Comparison of ENCODE assay signal across 17 mouse cellular contexts in the genomic region with DNA sequence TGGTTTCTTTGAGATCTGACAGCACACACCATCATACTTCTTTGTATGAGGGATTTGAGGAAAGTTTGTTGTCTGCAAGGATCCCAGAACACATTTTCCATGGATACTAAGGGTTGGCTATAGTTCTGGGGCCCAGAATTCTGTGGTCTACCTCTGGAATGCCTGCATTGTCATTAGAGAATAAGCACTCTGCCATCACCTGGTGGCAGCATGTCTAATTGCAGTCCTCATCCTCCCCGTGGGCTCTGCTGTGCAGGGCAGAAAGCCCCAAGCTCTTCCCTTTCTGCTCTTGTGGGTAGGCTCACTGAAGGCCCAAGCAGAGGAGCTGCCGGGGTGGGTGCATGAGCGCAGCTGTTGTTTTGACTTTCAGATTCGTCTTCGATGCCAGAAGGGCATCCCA. TPM values are rescaled to one million over a fixed set of nuclear protein-coding genes. Genes with fewer than 3 reads are reported as not detected.
DNase-seq lines count a peak whose midpoint lies in the region; ATAC-seq and TF ChIP-seq lines count a peak whose summit lies in the region.
"Had no signal": no experiment of that assay in that cellular context is flagged by ENCODE, and none has a peak within 500 bp of the region (broad histone marks: within the 10 kb centered on the region; RNA-seq: fewer than 3 reads in every experiment).

No protein-coding gene starts in this region.

- in situ Hi-C loops in CH12.LX (cut with MboI; ENCODE audit: low pct_ligation_motif_present, low pct_unique_long_range_greater_than_20kb, low sequenced_read_pairs) = loop anchor here (5.0 kb wide), 1 partner anchor 72 kb away; the partner anchor contains the start of gene Rnf215

- 84% methylated on average over 5 of the region's 5 CpGs for WGBS in hindbrain, postnatal 0 days
- 76% methylated on average over 5 of the region's 5 CpGs for WGBS in hindbrain, embryonic 11.5 days
- 74% methylated on average over 5 of the region's 5 CpGs for whole genome bisulfite sequencing in lung, embryonic 14.5 days
- WGBS in bone marrow, adult 2 months = 69% methylated on average over 5 of the region's 5 CpGs

- no peaks in the 10 kb centered on the region for H3K9me3 ChIP-seq in hindbrain, postnatal 0 days (ENCODE audit: low read length)
- H3K9me3 ChIP-seq in hindbrain, embryonic 11.5 days (ENCODE audit: control insufficient read depth, low read length) = no peaks in the 10 kb centered on the region
- H3K9me3 ChIP-seq in lung, embryonic 14.5 days (ENCODE audit: low read depth, low read length) = no peaks in the 10 kb centered on the region
- no peaks in the 10 kb centered on the region for H3K9me3 ChIP-seq in CH12.LX (replicated peaks; ENCODE audit: low read length)

- TF ChIP-seq CTCF in hindbrain, postnatal 0 days (IDR thresholded peaks at IDR 0.05; ENCODE audit: low read depth) = peak; percentile 62
- peak; percentile 57 for TF ChIP-seq CTCF in lung, embryonic 14.5 days (IDR thresholded peaks at IDR 0.05; ENCODE audit: low read depth)
- TF ChIP-seq CTCF in CH12.LX (conservative IDR thresholded peaks at IDR 0.05 in 1 of 2, IDR thresholded peaks at IDR 0.05 in 1 of 2; ENCODE audit: low read depth in 2 of 2, low read length in 2 of 2) = peak; percentile 94 to 95
- peak; percentile 45 for TF ChIP-seq CTCF in bone marrow, adult 2 months (IDR thresholded peaks at IDR 0.05; ENCODE audit: control insufficient read depth, insufficient read depth, low read length)

- dilution Hi-C loops in CH12.LX (cut with MboI; ENCODE audit: extremely low pct_ligation_motif_present, extremely low pct_unique_long_range_greater_than_20kb, low sequenced_read_pairs) = no loop called here

- no peak overlapping the region for H3K9ac ChIP-seq in hindbrain, postnatal 0 days (replicated peaks; ENCODE audit: low read length)
- H3K9ac ChIP-seq in hindbrain, embryonic 11.5 days (ENCODE audit: low read depth, low read length) = no peak overlapping the region
- H3K9ac ChIP-seq in lung, embryonic 14.5 days = no peak overlapping the region
- H3K9ac ChIP-seq in CH12.LX (ENCODE audit: insufficient read depth, low read depth) = no peak overlapping the region

- H3K27ac ChIP-seq in hindbrain, postnatal 0 days = no peak overlapping the region
- no peak overlapping the region for H3K27ac ChIP-seq in hindbrain, embryonic 11.5 days (ENCODE audit: low read depth, low read length)
- H3K27ac ChIP-seq in lung, embryonic 14.5 days (ENCODE audit: low read depth) = no peak overlapping the region
- no peak overlapping the region for H3K27ac ChIP-seq in CH12.LX (ENCODE audit: insufficient read depth, low read depth)
- no peak overlapping the region for H3K27ac ChIP-seq in bone marrow, adult 2 months (ENCODE audit: control insufficient read depth, insufficient read depth, low read depth, low read length, poor library complexity)

- no peak overlapping the region for H3K4me3 ChIP-seq in hindbrain, postnatal 0 days (ENCODE audit: low read length)
- H3K4me3 ChIP-seq in hindbrain, embryonic 11.5 days (ENCODE audit: low read depth, low read length) = no peak overlapping the region
- no peak overlapping the region for H3K4me3 ChIP-seq in lung, embryonic 14.5 days (ENCODE audit: low read depth, low read length)
- no peak overlapping the region for H3K4me3 ChIP-seq in CH12.LX (replicated peaks in 1 of 3; ENCODE audit: low read depth in 2 of 3, low read length in 2 of 3, poor library complexity in 1 of 3)
- H3K4me3 ChIP-seq in bone marrow, adult 2 months (replicated peaks; ENCODE audit: control insufficient read depth, low read depth, low read length) = no peak overlapping the region
- H3K4me3 ChIP-seq: myocyte had no signal

- no peaks in the 10 kb centered on the region for H3K79me2 ChIP-seq in CH12.LX (replicated peaks; ENCODE audit: control insufficient read depth, extremely low read depth, insufficient read depth, poor library complexity, severe bottlenecking)

- peak; percentile 24; the same call in 1 of the 2 replicates for TF ChIP-seq EP300 in CH12.LX (IDR thresholded peaks at IDR 0.05; ENCODE audit: low read length)

- H3K4me2 ChIP-seq in hindbrain, postnatal 0 days (ENCODE audit: low read depth, low read length) = no peak overlapping the region
- H3K4me2 ChIP-seq in hindbrain, embryonic 11.5 days (replicated peaks; ENCODE audit: low read depth, low read length) = no peak overlapping the region
- no peak overlapping the region for H3K4me2 ChIP-seq in lung, embryonic 14.5 days
- no peak overlapping the region for H3K4me2 ChIP-seq in CH12.LX (ENCODE audit: insufficient read depth, low read depth, poor library complexity, severe bottlenecking)

- peak; percentile 95 for TF ChIP-seq RAD21 in CH12.LX (IDR thresholded peaks at IDR 0.05; ENCODE audit: low read depth, low read length)

- H3K36me3 ChIP-seq in hindbrain, postnatal 0 days (ENCODE audit: insufficient read depth, low read length) = peaks cover 48% of the 10 kb centered on the region
- H3K36me3 ChIP-seq in hindbrain, embryonic 11.5 days (ENCODE audit: control insufficient read depth, insufficient read depth, low read length) = 0 out of 2 replicates have a peak, but pooled peaks cover 3% of the 10 kb centered on the region
- H3K36me3 ChIP-seq in lung, embryonic 14.5 days (ENCODE audit: insufficient read depth) = peaks cover 59% of the 10 kb centered on the region
- peaks cover 63 to 98% of the 10 kb centered on the region in 2 experiments for H3K36me3 ChIP-seq in CH12.LX (replicated peaks in 1 of 2; ENCODE audit: control insufficient read depth in 1 of 2, insufficient read depth in 1 of 2, low read length in 1 of 2)

- TF ChIP-seq POLR2A in CH12.LX (IDR thresholded peaks at IDR 0.05; ENCODE audit: low read depth, low read length) = no peak
- TF ChIP-seq POLR2A in bone marrow, adult 2 months (IDR thresholded peaks at IDR 0.05; ENCODE audit: borderline replicate concordance, control insufficient read depth, low read depth, low read length) = no peak

- DNase-seq in hindbrain, postnatal 0 days (ENCODE audit: low spot score) = no peak
- no peak for DNase-seq in hindbrain, embryonic 11.5 days (ENCODE audit: low spot score)
- DNase-seq in lung, embryonic 14.5 days = peak; percentile 30
- DNase-seq in lung, postnatal 10 days = no peak
- no peak for DNase-seq in CH12.LX (ENCODE audit: extremely low read depth)
- no peak for DNase-seq in cerebellum, adult 9-10 months
- no peak for DNase-seq in gastrocnemius, postnatal 10 days
- DNase-seq: adrenal gland, postnatal 25 days; cerebellum, adult 11-12 months; gastrocnemius, postnatal 25 days; heart, postnatal 36 days; kidney, adult 18-20 months; right cerebral cortex, postnatal 25 days had no signal

- H3K27me3 ChIP-seq in hindbrain, postnatal 0 days (ENCODE audit: insufficient read depth, low read length) = no peaks in the 10 kb centered on the region
- H3K27me3 ChIP-seq in hindbrain, embryonic 11.5 days (ENCODE audit: control insufficient read depth, insufficient read depth, low read length) = no peaks in the 10 kb centered on the region
- H3K27me3 ChIP-seq in lung, embryonic 14.5 days (ENCODE audit: insufficient read depth, low read length) = no peaks in the 10 kb centered on the region
- no peaks in the 10 kb centered on the region for H3K27me3 ChIP-seq in CH12.LX (replicated peaks)

- no peaks in the 10 kb centered on the region for H3K4me1 ChIP-seq in hindbrain, postnatal 0 days (ENCODE audit: insufficient read depth, low read length)
- no peaks in the 10 kb centered on the region for H3K4me1 ChIP-seq in hindbrain, embryonic 11.5 days (replicated peaks; ENCODE audit: control insufficient read depth, insufficient read depth, low read length)
- no peaks in the 10 kb centered on the region for H3K4me1 ChIP-seq in lung, embryonic 14.5 days (ENCODE audit: insufficient read depth)
- peaks cover 0 to 31% of the 10 kb centered on the region in 2 experiments; a peak in 2 of 4 replicates for H3K4me1 ChIP-seq in CH12.LX (ENCODE audit: control insufficient read depth in 1 of 2, insufficient read depth in 2 of 2)
- H3K4me1 ChIP-seq in bone marrow, adult 2 months (ENCODE audit: control insufficient read depth, insufficient read depth, low read length) = no peaks in the 10 kb centered on the region; the same call in 1 of the 2 replicates

- no peak for ATAC-seq in hindbrain, postnatal 0 days
- ATAC-seq in hindbrain, embryonic 11.5 days (ENCODE audit: low FRiP score) = no peak
- no peak for ATAC-seq in lung, embryonic 14.5 days (ENCODE audit: insufficient read depth)

RNA-seq across cellular contexts. Expression of gene Castor1, which starts 8.5 kb away (rescaled TPM):
- total RNA-seq in hindbrain, postnatal 0 days (2014; rRNA removed) = 20.6 and 20.7 TPM in 2 replicates
- polyA plus RNA-seq in hindbrain, postnatal 0 days (2015; fragmentation: Nextera tagmentation; extraction: Ambion mirVana) = 10.6 and 12.4 TPM in 2 replicates
- polyA plus RNA-seq in hindbrain, embryonic 11.5 days (2014; fragmentation: Nextera tagmentation; extraction: Ambion mirVana) = 2.1 and 3.4 TPM in 2 replicates
- polyA plus RNA-seq in lung, embryonic 14.5 days (2014; fragmentation: Nextera tagmentation; extraction: Ambion mirVana) = 1.9 and 2.1 TPM in 2 replicates
- total RNA-seq in CH12.LX (2012; rRNA removed) = 4.7 and 5.8 TPM in 2 replicates
- total RNA-seq in CH12.LX (2014; rRNA removed) = 13.0 TPM in 2 replicates
- polyA plus RNA-seq in CH12.LX (2012; ENCODE audit: insufficient read length, low read depth) = 18.2 and 23.7 TPM in 2 replicates
- polyA plus RNA-seq in bone marrow, adult 2 months (2011; ENCODE audit: insufficient read depth, insufficient read length, low replicate concordance, missing spikeins) = 2.6 TPM in 1 of 2 replicates, not detected in the other
- total RNA-seq in gastrocnemius, postnatal 10 days (2021) = 1 to 10 TPM; 5.9 to 6.9 TPM

RNA-seq across cellular contexts. Expression of gene Tbc1d10a, which starts 23.0 kb away (rescaled TPM):
- 59.1 and 60.8 TPM in 2 replicates for total RNA-seq in hindbrain, postnatal 0 days (2014; rRNA removed)
- polyA plus RNA-seq in hindbrain, postnatal 0 days (2015; fragmentation: Nextera tagmentation; extraction: Ambion mirVana) = 34.2 TPM in 2 replicates
- 13.8 and 17.6 TPM in 2 replicates for polyA plus RNA-seq in hindbrain, embryonic 11.5 days (2014; fragmentation: Nextera tagmentation; extraction: Ambion mirVana)
- 19.6 and 20.9 TPM in 2 replicates for polyA plus RNA-seq in lung, embryonic 14.5 days (2014; fragmentation: Nextera tagmentation; extraction: Ambion mirVana)
- total RNA-seq in CH12.LX (2012; rRNA removed) = 30.3 and 37.7 TPM in 2 replicates
- 30.9 and 33.9 TPM in 2 replicates for total RNA-seq in CH12.LX (2014; rRNA removed)
- 33.5 and 37.6 TPM in 2 replicates for polyA plus RNA-seq in CH12.LX (2012; ENCODE audit: insufficient read length, low read depth)
- 5.2 and 13.5 TPM in 2 replicates for polyA plus RNA-seq in bone marrow, adult 2 months (2011; ENCODE audit: insufficient read depth, insufficient read length, low replicate concordance, missing spikeins)
- total RNA-seq in gastrocnemius, postnatal 10 days (2021) = 1 to 10 TPM; 6.1 to 8.2 TPM

RNA-seq across cellular contexts. Expression of gene Osm, which starts 26.7 kb away (rescaled TPM):
- 0.40 TPM in 1 of 2 replicates, not detected in the other for total RNA-seq in hindbrain, postnatal 0 days (2014; rRNA removed)
- polyA plus RNA-seq in hindbrain, postnatal 0 days (2015; fragmentation: Nextera tagmentation; extraction: Ambion mirVana) = 0.08 TPM in 1 of 2 replicates, not detected in the other
- not detected in 2 replicates for polyA plus RNA-seq in hindbrain, embryonic 11.5 days (2014; fragmentation: Nextera tagmentation; extraction: Ambion mirVana)
- not detected in 2 replicates for polyA plus RNA-seq in lung, embryonic 14.5 days (2014; fragmentation: Nextera tagmentation; extraction: Ambion mirVana)
- total RNA-seq in CH12.LX (2012; rRNA removed) = 11.0 and 12.8 TPM in 2 replicates
- total RNA-seq in CH12.LX (2014; rRNA removed) = 11.8 and 15.1 TPM in 2 replicates
- 10.4 and 12.5 TPM in 2 replicates for polyA plus RNA-seq in CH12.LX (2012; ENCODE audit: insufficient read length, low read depth)
- polyA plus RNA-seq in bone marrow, adult 2 months (2011; ENCODE audit: insufficient read depth, insufficient read length, low replicate concordance, missing spikeins) = 2.2 and 5.1 TPM in 2 replicates
- not detected for total RNA-seq in gastrocnemius, postnatal 10 days (2021)
- total RNA-seq: adrenal gland, postnatal 25 days; gastrocnemius, postnatal 25 days; heart, postnatal 36 days had no signal
- polyA plus RNA-seq: forebrain, embryonic 11.5 days; myocyte; stomach, embryonic 14.5 days had no signal

RNA-seq across cellular contexts. Expression of gene Lif, which starts 47.8 kb away (rescaled TPM):
- 0.21 and 0.22 TPM in 2 replicates for total RNA-seq in hindbrain, postnatal 0 days (2014; rRNA removed)
- polyA plus RNA-seq in hindbrain, postnatal 0 days (2015; fragmentation: Nextera tagmentation; extraction: Ambion mirVana) = 0.08 and 0.10 TPM in 2 replicates
- not detected in 2 replicates for polyA plus RNA-seq in hindbrain, embryonic 11.5 days (2014; fragmentation: Nextera tagmentation; extraction: Ambion mirVana)
- 0.12 and 0.33 TPM in 2 replicates for polyA plus RNA-seq in lung, embryonic 14.5 days (2014; fragmentation: Nextera tagmentation; extraction: Ambion mirVana)
- 0.42 and 1.8 TPM in 2 replicates for total RNA-seq in CH12.LX (2012; rRNA removed)
- total RNA-seq in CH12.LX (2014; rRNA removed) = 0.05 and 0.15 TPM in 2 replicates
- polyA plus RNA-seq in CH12.LX (2012; ENCODE audit: insufficient read length, low read depth) = 0.07 and 0.17 TPM in 2 replicates
- polyA plus RNA-seq in bone marrow, adult 2 months (2011; ENCODE audit: insufficient read depth, insufficient read length, low replicate concordance, missing spikeins) = 0.70 TPM in 1 of 2 replicates, not detected in the other
- under 1 TPM; 0.47 to 0.77 TPM for total RNA-seq in gastrocnemius, postnatal 10 days (2021)
- polyA plus RNA-seq: forebrain, embryonic 11.5 days had no signal

RNA-seq across cellular contexts. Expression of gene Sf3a1, which starts 49.4 kb away (rescaled TPM):
- 41.9 and 45.4 TPM in 2 replicates for total RNA-seq in hindbrain, postnatal 0 days (2014; rRNA removed)
- 30.6 and 31.6 TPM in 2 replicates for polyA plus RNA-seq in hindbrain, postnatal 0 days (2015; fragmentation: Nextera tagmentation; extraction: Ambion mirVana)
- 80.7 and 81.1 TPM in 2 replicates for polyA plus RNA-seq in hindbrain, embryonic 11.5 days (2014; fragmentation: Nextera tagmentation; extraction: Ambion mirVana)
- polyA plus RNA-seq in lung, embryonic 14.5 days (2014; fragmentation: Nextera tagmentation; extraction: Ambion mirVana) = 64.1 and 68.7 TPM in 2 replicates
- total RNA-seq in CH12.LX (2012; rRNA removed) (46.5 and 56.9 TPM in 2 replicates), CH12.LX (2014; rRNA removed) (28.6 and 29.5 TPM in 2 replicates)
- 93.4 and 97.6 TPM in 2 replicates for polyA plus RNA-seq in CH12.LX (2012; ENCODE audit: insufficient read length, low read depth)
- 26.7 and 39.7 TPM in 2 replicates for polyA plus RNA-seq in bone marrow, adult 2 months (2011; ENCODE audit: insufficient read depth, insufficient read length, low replicate concordance, missing spikeins)
- 10 to 100 TPM; 28.1 to 32.6 TPM for total RNA-seq in gastrocnemius, postnatal 10 days (2021)
